Mouse (Mus musculus) right cerebral cortex, postnatal 10 days (tissue): ENCODE measurements at regions not wholly inside any gene's neighbourhood (a gene's known extent, or its start where the extent isn't known, plus 50 kb on each side); places are given as distances from the start of the nearest gene placed in this dataset.

ENCODE experiments used
- DNase-seq, 2 experiments: peaks; one replicate each; pipeline ENCODE4 v3.0.0; 2021; ENCODE audit warnings: low spot score in 2 of 2

DNA sequence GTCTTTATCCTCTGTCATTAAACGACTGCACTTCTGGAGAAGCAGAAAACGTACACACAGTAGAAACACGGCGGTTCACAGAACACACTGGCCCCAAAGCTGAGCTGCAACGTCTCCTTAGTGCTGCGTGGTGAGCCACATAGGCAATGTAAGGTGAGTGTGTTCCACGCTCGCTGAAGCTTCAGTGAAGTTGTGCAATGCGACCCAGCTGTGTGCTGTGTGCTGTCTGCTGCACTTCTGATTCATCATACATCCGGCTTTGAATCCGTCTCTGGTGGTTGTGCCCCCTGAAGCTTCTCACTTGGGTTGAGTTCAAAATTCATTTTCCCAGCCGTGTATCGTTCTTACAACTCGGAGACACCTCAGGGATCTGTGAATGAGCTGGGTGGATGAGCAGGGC is 250.6 kb downstream of the Uaca start:
- DNase-seq = no peak

DNA sequence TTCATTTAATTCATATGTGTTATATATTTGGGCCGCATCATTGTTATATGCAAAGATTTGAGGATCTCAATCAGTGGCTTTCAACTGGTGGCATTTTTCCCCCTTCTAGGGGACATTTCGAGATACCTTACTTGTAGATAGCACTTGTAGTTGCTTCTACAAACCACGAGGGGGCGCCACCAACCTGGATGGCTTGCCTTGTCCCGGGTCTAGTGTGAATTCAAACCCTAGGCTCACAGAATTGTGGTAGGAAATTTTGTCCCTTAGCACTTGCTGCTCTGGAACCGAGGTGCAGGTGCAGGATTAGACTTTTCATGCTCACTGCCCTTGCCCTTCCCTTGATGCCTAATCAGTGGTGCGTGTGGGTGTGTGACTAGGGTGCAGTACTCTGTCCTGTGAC is 252.2 kb downstream of the Uaca start:
- DNase-seq = peak; percentile 67 to 86

DNA sequence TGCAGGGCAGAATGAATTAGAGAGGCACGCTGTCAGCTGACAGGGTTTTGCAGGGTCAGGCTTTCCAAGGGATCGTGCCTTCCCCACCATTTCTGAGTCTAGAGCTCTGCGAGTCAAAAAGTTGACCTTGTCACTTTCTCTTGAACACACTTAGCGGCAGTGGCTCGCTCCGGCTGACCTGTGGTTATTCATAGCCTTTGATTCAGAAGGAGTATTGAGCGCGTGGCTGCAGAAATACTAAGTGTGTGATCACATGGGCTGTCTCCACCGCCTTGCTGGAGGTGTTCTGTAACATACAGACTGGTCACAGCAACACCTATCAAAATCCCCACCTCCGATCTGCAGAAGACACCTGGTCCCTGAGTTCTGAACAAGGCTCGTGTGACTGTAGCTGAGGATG is 252.9 kb downstream of the Uaca start:
- no peak for DNase-seq

GRCm38 (mm10) chr9:61048576-61048975 is 254.2 kb downstream of the Uaca start:
- no peak for DNase-seq

- DNase-seq = no peak
Measured at GRCm38 (mm10) chr9:61052621-61053020, 258.3 kb downstream of the Uaca start.

GRCm38 (mm10) chr9:61054427-61054826 is 260.1 kb downstream of the Uaca start:
- peak; percentile 77 to 81 for DNase-seq

- no peak for DNase-seq
Measured at GRCm38 (mm10) chr9:61055392-61055791, 261.1 kb downstream of the Uaca start.

GRCm38 (mm10) chr9:61055928-61056730 is 261.8 kb downstream of the Uaca start:
- DNase-seq = peak; percentile 49 to 66

DNA sequence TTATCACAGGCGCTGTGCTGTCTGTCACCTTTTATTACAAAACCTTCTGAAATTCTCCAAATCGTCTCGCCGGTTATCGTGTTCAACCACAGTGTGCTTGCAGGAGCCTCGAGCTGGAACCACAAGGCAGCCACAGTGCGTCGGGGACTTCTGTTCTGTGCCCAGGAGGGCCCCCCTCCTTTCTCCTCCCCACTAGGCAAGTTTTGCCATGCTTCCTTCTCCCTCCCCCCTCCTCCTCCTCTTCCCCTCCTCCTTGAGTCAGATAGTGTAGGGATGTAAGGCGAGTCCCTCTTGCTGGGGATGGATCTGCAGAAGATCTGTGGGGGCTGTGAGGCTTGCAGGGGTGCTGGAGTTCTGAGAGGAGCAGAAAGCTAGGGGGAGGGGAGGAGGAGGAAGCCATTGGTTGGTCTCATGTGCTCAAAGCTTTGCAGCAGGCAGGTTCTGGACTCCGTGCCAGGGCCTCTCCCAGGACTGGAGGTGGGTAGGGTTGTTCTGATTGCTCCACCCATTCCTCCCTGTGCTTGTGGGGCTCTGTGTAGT is 262.5 kb downstream of the Uaca start:
- DNase-seq = peak; percentile 56 to 65

DNA sequence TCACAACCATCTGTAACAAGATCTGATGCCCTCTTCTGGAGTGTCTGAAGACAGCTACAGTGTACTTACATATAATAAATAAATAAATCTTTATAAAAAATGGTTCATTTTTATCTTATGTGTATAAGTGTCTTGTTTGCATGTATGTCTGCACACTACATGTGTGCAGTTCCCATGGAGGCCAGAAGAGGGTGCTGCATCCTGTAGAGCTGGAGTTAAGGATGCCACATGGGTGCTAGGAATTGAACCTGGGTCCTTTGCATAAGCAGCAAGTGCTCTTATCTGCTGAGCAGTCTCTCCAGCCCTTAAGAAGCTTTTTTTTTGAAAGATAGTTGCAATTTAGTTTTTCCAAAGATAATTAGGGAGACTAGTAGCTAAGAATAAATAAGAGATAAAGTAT is 264.9 kb downstream of the Uaca start:
- no peak for DNase-seq

DNA sequence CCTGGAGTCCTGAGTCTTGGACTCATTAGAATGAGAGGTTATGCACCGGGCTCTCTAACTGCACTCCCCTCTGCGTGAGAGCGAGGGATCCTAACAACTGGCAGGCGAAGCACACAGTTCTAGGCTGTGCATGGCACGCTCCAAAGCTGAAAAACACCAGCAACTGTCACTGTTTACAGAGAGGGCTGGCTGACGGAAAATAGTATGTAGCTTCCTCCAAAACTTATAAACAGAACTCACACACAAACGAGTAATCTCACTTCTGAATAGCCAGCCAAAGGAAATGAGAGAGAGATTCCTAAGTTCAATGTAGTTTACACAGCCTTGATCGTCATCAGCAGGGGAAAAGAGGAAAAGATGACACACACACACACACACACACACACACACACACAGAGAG is 266.6 kb downstream of the Uaca start:
- no peak for DNase-seq

DNA sequence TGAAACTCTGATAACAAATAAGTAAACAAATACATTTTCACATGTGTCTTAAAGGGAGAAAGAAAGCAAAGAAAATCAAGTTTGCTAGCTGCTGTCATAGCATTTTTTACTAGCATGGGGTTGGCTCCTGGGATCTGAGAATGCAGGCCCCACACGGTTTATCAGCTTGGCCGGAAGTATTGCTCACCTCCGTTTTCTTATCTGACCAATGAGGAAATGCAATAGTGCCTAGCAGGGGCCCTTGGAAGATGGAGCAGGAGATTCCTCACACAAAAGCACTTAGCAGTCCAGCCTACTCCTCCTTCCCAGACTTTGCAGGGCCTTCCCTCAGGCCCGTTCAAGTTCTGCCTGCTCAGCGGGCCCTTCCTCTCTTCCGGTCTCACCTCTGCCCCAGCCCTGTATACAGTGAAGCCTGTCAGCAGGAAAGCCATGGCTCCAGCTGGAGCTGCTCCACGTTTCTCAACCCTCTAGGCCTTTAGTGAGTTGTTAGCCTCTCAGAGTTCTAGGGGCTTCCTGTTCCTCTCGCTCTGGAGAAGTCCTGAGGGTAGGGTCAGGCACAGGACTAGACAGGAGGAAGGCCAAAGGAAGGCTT is 270.5 kb downstream of the Uaca start:
- no peak for DNase-seq

DNA sequence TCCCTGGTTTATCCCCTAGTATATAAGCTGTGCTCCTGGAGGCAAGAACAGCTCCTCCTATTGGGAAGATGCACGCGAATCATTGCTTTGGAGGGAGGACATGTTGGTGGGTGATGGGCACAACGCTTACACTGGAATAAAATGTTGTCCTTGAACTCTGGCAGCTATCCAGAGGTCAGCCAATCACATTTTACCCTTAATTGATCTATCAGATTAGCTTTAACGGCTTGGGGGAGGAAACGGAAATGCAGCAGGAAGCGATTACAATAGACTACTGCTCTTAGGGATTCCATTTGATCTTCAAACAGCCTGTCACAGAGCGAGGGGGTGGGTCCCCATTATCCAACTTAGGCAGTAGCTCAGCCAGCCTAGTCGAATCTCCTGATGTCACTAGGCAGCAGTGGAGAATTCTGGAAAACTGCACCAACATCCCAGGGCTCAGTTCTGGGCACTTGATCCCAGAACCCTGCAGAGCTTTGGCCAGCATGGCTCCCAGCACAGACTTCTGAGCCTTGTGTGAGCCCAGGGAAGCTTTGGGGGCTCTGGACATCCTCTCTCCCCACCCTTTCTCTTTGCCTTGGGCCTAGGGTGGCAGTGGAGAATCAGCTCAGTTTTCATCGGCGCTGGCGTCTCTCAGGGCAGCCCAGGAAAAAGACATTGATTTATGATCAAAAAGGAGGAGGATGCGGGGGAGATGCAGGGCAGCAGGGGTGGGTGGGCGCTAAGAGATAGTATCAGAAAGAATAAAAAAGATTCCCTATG is 275.4 kb downstream of the Uaca start:
- no peak for DNase-seq

DNA sequence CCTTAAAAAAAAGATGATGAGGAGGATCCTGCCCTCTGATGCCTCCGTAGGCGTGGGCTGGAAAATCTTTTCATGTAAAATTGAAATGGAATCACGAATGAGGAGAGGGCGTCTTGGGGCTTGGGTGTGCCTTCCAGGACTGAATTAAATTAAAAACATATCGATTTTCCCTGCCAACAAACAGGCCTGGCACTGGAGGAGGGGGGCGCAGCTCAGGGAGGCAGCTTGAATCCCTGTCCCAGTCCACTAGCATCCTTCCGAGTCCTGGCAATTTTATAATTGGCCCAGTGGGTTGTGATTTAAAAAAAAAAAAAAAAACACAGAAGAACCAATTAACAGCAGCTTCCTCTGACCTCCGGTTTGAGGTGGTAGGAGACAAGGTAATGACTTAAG is 276.0 kb downstream of the Uaca start:
- no peak for DNase-seq

DNA sequence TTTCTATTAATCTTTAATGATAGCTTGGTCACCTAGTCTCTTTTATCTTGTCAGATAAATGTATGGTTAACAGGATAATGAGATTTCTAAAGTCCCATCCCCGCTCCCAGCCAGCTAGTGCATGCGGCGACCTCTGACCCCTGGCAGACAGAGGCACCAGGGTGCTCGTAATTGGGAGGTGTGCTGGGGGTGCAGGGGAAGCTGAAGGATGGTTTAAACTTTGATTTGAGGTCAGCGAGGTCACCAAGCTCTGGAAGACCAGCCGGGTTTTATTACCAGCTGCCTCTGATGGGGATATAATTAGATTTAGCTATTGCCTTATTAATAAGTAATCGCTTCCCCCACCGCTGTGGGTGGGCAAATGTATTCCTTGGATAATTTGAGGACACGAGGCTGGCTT is 276.5 kb downstream of the Uaca start:
- DNase-seq = no peak

DNA sequence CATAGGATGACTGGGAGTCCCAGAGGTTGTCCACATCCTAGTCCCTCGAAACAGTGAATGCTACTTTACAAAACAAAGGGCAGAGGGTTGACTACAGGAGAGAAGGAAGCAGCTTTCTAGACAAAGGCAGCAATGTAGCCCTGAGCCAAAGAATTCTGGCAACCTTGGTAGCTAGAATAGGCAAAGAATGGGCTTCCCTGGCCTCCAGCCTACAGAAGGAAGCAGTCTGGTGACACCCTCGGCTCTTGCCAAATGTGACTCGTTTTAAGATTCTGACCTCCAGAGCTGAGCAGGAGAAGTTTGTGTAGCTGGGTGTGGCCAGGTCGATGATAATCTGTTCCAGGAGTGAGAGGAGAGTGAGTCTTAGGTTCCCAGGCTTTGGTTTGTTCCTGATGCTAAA is 279.1 kb downstream of the Uaca start:
- DNase-seq = no peak

GRCm38 (mm10) chr9:61075071-61075470 is 280.7 kb downstream of the Uaca start:
- no peak for DNase-seq

GRCm38 (mm10) chr9:61077181-61077580 is 282.8 kb downstream of the Uaca start:
- peak in 1 of 2 experiments; percentile 53 for DNase-seq

- DNase-seq = peak in 1 of 2 experiments; percentile 39
Measured at GRCm38 (mm10) chr9:61077807-61078206, 283.5 kb downstream of the Uaca start.

- DNase-seq = peak; percentile 61 to 72
Measured at GRCm38 (mm10) chr9:61081474-61082021, 287.2 kb downstream of the Uaca start.

DNA sequence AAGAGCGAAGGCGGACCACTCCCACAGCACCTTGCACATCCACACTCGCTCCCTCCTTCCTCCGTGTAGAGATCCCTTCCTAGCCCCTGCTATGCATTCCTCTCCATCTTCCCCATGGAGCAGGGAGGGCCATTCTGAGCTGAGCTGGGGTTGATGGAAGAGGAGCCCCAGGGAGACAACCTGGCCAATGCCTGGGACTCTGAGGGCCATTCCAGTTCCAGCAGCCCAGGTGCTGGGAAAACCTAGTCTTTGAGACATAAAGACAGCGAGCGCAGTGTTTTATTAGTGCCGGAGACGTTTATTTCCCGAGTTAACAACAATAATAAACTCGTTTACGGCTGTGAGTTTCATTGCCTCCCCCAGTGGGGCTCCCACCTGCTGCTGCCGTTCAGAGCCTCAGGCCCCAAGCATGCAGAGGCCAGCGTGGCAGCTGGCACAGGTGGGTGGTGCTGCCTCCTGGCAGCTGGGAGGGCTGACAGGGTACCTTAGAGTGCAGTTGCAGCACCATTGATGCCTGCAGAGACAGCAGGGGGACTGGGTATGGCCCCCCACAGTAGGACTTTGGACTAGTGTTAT is 287.4 kb upstream of the Tle3 start:
- no peak for DNase-seq

DNA sequence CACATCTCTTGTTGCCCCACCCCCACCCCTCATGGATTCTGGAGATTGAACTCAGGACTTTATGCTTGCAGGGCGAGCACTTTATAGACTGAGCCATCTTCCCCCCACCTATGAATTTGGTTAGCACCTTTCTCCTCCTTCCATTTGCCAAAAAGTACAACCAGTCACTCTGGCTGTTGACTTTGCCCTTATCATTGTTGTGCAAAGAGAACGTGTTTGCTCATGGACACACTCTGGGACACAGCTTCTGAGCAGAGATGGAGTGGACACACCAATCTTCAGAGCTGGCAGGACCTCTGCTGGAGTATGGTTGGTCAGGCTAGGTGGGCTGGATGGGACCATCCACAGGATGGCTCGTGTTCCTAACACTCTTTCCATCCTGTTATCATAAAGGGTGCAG is 285.1 kb upstream of the Tle3 start:
- DNase-seq = no peak
